Mouse (Mus musculus) myocyte (in vitro differentiated cells): Measurements from ENCODE around the gene Simc1.

ENCODE experiments used
- MYOD1 ChIP-seq, 3 experiments: IDR thresholded peaks; one replicate each; pipeline ENCODE4 v1.6.1; 2011; ENCODE audit warnings: control low read depth in 2 of 3, low read depth in 2 of 3, mild to moderate bottlenecking in 2 of 3, moderate library complexity in 1 of 3; ENCODE audit not compliant: insufficient read length in 2 of 3, control insufficient read depth in 1 of 3
- MYOG ChIP-seq, 3 experiments: IDR thresholded peaks; one replicate each; pipeline ENCODE4 v1.6.1; 2011; ENCODE audit warnings: control low read depth in 2 of 3, low read depth in 2 of 3, mild to moderate bottlenecking in 2 of 3; ENCODE audit not compliant: insufficient read length in 2 of 3, control insufficient read depth in 1 of 3, insufficient read depth in 1 of 3
- POLR2A ChIP-seq: IDR thresholded peaks from one replicate; pipeline ENCODE4 v1.6.1; 2011; ENCODE audit warnings: low read depth, mild to moderate bottlenecking, control low read depth, moderate library complexity; ENCODE audit not compliant: insufficient read length

- TF ChIP-seq MYOD1 (IDR thresholded peaks at IDR 0.05; ENCODE audit: control insufficient read depth in 1 of 3, insufficient read length in 2 of 3, low read depth in 2 of 3) (no peak), MYOG (IDR thresholded peaks at IDR 0.05; ENCODE audit: control insufficient read depth in 1 of 3, insufficient read depth in 1 of 3, insufficient read length in 2 of 3, low read depth in 2 of 3) (no peak), POLR2A (no peak)
Measured at GRCm38 (mm10) chr13:54568380-54568779, 64.8 kb downstream of the Simc1 start.
